Mouse (Mus musculus): ENCODE results near the gene Gm6525.

DNA sequence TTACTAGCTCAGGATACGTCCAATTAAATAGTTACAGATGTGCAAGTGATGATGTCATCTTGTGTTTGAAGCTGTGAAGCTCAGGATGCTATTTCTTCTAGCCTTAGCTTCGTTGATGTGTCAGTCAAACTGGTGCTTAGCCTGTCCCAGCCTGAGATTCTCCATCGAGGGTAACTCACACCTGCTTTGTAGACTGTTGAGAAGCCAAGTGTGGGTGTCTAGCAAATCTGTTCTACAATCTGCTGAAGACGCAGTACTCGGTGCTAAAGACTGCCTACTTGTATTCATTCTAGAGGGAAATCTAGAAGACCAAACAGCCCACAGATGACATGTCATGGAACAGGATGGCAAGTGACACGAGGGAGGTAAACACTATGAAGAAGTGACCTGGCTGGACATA lies 31.7 kb downstream of the Gm6525 start:
- no peak for TF ChIP-seq CTCF (IDR thresholded peaks at IDR 0.05; ENCODE audit: borderline replicate concordance, extremely low read depth, insufficient read depth, insufficient read length)
- TF ChIP-seq POLR2A (IDR thresholded peaks at IDR 0.05; ENCODE audit: borderline replicate concordance, extremely low read depth, insufficient read depth, insufficient read length, poor library complexity, severe bottlenecking): no peak
